ENCODE assay signal across 8 mouse cellular contexts in the genomic region with DNA sequence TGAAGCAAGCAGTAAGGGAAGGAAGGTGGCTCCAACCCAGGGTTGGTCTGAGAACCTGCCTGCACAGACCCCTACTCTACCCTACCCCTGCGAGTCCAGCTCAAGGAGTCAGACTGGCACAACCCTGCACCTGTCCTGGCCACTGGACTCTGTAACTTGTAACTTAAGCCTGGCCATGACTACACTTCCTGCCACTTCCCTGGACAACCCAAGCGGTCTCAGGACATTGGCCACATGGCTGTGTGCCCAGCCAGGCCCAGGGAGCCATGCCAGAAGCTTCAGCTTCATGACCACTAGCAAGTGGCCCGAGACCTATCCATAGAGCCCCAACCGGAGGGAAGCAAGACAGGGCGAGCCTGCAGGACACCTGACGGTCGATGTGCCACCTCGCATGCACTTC. TPM values are rescaled to one million over a fixed set of nuclear protein-coding genes. Genes with fewer than 3 reads are reported as not detected.
DNase-seq lines count a peak whose midpoint lies in the region.

No protein-coding gene starts in this region.

- DNase-seq in right cerebral cortex, postnatal 10 days (ENCODE audit: low spot score in 2 of 2): peak; percentile 76 to 78
- no peak for DNase-seq in right cerebral cortex, postnatal 36 days (ENCODE audit: low spot score in 2 of 2)
- DNase-seq in cerebellum, adult 18-20 months: peak; percentile 54 to 55
- DNase-seq in heart, adult 8-10 months (ENCODE audit: low spot score): peak; percentile 81
- peak; percentile 87 to 94 for DNase-seq in lung, adult 18-20 months
- no peak for DNase-seq in embryo, embryonic 11 days
- no peak for DNase-seq in spleen, postnatal 14 days (ENCODE audit: low spot score in 2 of 2)
- DNase-seq in spleen, postnatal 4 days (ENCODE audit: low spot score in 2 of 2): no peak

RNA-seq across cellular contexts. Expression of a gene that starts 8.1 kb away (rescaled TPM):
- total RNA-seq in heart, adult 8-10 months (2022): 100 to 1,000 TPM in 1 of 4 experiments, 10 to 100 TPM in 3; 78.1 to 110 (median 93.3) TPM

RNA-seq across cellular contexts. Expression of a gene that starts 39.6 kb away (rescaled TPM):
- total RNA-seq in heart, adult 8-10 months (2022): 100 to 1,000 TPM; 452 to 674 (median 565) TPM

RNA-seq across cellular contexts. Expression of a gene that starts 46.3 kb away (rescaled TPM):
- 10 to 100 TPM; 80.8 to 93.9 (median 90.0) TPM for total RNA-seq in heart, adult 8-10 months (2022)

RNA-seq across cellular contexts. Expression of a gene that starts 55.7 kb away (rescaled TPM):
- 10 to 100 TPM; 12.1 to 14.1 (median 12.6) TPM for total RNA-seq in heart, adult 8-10 months (2022)

Comparison
In these comparisons a context has a peak if more than half of its experiments do, and no peak if none do; other contexts are left out.
1. DNase-seq: peak in right cerebral cortex, postnatal 10 days (2 of 2), cerebellum, adult 18-20 months (2 of 2), heart, adult 8-10 months (single experiment) and lung, adult 18-20 months (2 of 2); none in right cerebral cortex, postnatal 36 days (0 of 2), embryo, embryonic 11 days (single experiment), spleen, postnatal 14 days (0 of 2) and spleen, postnatal 4 days (0 of 2).